ENCODE assay signal across 23 mouse cellular contexts in genomic region chr12:79393636-79394035, GRCm38 (mm10).
A peak's percentile ranks its signal among the peaks of the same experiment; 100 is the strongest.
DNase-seq lines count a peak whose midpoint lies in the region; ATAC-seq and TF ChIP-seq lines count a peak whose summit lies in the region.
"Had no signal": no experiment of that assay in that cellular context is flagged by ENCODE, and none has a peak within 500 bp of the region (broad histone marks: within the 10 kb centered on the region; RNA-seq: fewer than 3 reads in every experiment).

No protein-coding gene starts in this region.

- H3K9me3 ChIP-seq in lung, embryonic 14.5 days (ENCODE audit: low read depth, low read length): peaks cover 4% of the 10 kb centered on the region; the same call in 1 of the 2 replicates
- H3K9me3 ChIP-seq in stomach, embryonic 16.5 days (replicated peaks; ENCODE audit: control insufficient read depth, low read length): no peaks in the 10 kb centered on the region
- H3K9me3 ChIP-seq in hindbrain, embryonic 16.5 days (ENCODE audit: control insufficient read depth, low read length): no peaks in the 10 kb centered on the region
- H3K9me3 ChIP-seq: embryonic facial prominence, embryonic 10.5 days; forebrain, embryonic 10.5 days; G1E; heart, embryonic 13.5 days; hindbrain, embryonic 15.5 days had no signal

- ATAC-seq in lung, embryonic 14.5 days (ENCODE audit: insufficient read depth): no peak
- no peak for ATAC-seq in stomach, embryonic 16.5 days (ENCODE audit: insufficient read depth, low FRiP score)
- ATAC-seq in hindbrain, embryonic 16.5 days: no peak
- ATAC-seq: activated CD4-positive, CD25-positive, alpha-beta regulatory T cell, adult 4 months; forebrain, embryonic 14.5 days; Patski had no signal

- peak; percentile 78 for DNase-seq in lung, embryonic 14.5 days
- DNase-seq in lung, postnatal 4 days: no peak
- DNase-seq in 3T3-L1 (ENCODE audit: low read depth, low spot score) (peak; percentile 37), NIH3T3 (ENCODE audit: low read depth) (peak; percentile 66)
- no peak for DNase-seq in spleen, postnatal 4 days (ENCODE audit: low spot score in 2 of 2)
- DNase-seq: adrenal gland, postnatal 14 days; cerebellum, adult 18-20 months; cerebellum, adult 9-11 months; gastrocnemius, adult 2 months; gastrocnemius, postnatal 25 days; heart, adult 11 months; heart, postnatal 36 days had no signal

- H3K36me3 ChIP-seq in lung, embryonic 14.5 days (ENCODE audit: insufficient read depth): no peaks in the 10 kb centered on the region
- H3K36me3 ChIP-seq in stomach, embryonic 16.5 days (ENCODE audit: control insufficient read depth, insufficient read depth, low read length): no peaks in the 10 kb centered on the region
- H3K36me3 ChIP-seq in hindbrain, embryonic 16.5 days (ENCODE audit: control insufficient read depth, insufficient read depth, low read length): no peaks in the 10 kb centered on the region
- H3K36me3 ChIP-seq: embryonic facial prominence, embryonic 10.5 days; forebrain, embryonic 10.5 days; G1E; heart, embryonic 13.5 days; hindbrain, embryonic 15.5 days had no signal

- H3K4me1 ChIP-seq in lung, embryonic 14.5 days (ENCODE audit: insufficient read depth): peaks cover 5% of the 10 kb centered on the region; the same call in 1 of the 2 replicates
- peaks cover 3% of the 10 kb centered on the region; the same call in 1 of the 2 replicates for H3K4me1 ChIP-seq in stomach, embryonic 16.5 days (ENCODE audit: control insufficient read depth, insufficient read depth, low read length)
- H3K4me1 ChIP-seq in hindbrain, embryonic 16.5 days (ENCODE audit: control insufficient read depth, insufficient read depth, low read depth, low read length): no peaks in the 10 kb centered on the region
- H3K4me1 ChIP-seq: hindbrain, embryonic 15.5 days had no signal

- no peak overlapping the region for H3K4me2 ChIP-seq in lung, embryonic 14.5 days
- H3K4me2 ChIP-seq in stomach, embryonic 16.5 days (ENCODE audit: low read depth, low read length): no peak overlapping the region
- no peak overlapping the region for H3K4me2 ChIP-seq in hindbrain, embryonic 16.5 days (ENCODE audit: low read length)
- H3K4me2 ChIP-seq: heart, embryonic 13.5 days; hindbrain, embryonic 15.5 days had no signal

- no peak for TF ChIP-seq CTCF in lung, embryonic 14.5 days (IDR thresholded peaks at IDR 0.05; ENCODE audit: low read depth)

- 35% methylated on average over 2 of the region's 2 CpGs for WGBS in lung, embryonic 14.5 days
- WGBS in stomach, embryonic 16.5 days: 41% methylated on average over 2 of the region's 2 CpGs
- WGBS in hindbrain, embryonic 16.5 days: 83% methylated on average over 2 of the region's 2 CpGs

- no peaks in the 10 kb centered on the region for H3K27me3 ChIP-seq in lung, embryonic 14.5 days (ENCODE audit: insufficient read depth, low read length)
- no peaks in the 10 kb centered on the region for H3K27me3 ChIP-seq in stomach, embryonic 16.5 days (ENCODE audit: control insufficient read depth, insufficient read depth, low read length)
- H3K27me3 ChIP-seq in hindbrain, embryonic 16.5 days (replicated peaks; ENCODE audit: control insufficient read depth, insufficient read depth, low read length): no peaks in the 10 kb centered on the region
- H3K27me3 ChIP-seq: heart, embryonic 13.5 days; hindbrain, embryonic 15.5 days; Patski had no signal

- no peak overlapping the region for H3K4me3 ChIP-seq in lung, embryonic 14.5 days (ENCODE audit: low read depth, low read length)
- no peak overlapping the region for H3K4me3 ChIP-seq in stomach, embryonic 16.5 days (replicated peaks; ENCODE audit: low read length)
- H3K4me3 ChIP-seq in hindbrain, embryonic 16.5 days (ENCODE audit: low read length): no peak overlapping the region
- H3K4me3 ChIP-seq: embryonic facial prominence, embryonic 10.5 days; erythroblast, embryonic 14.5 days; forebrain, embryonic 10.5 days; gastrocnemius, adult 2 months; heart, embryonic 13.5 days; hindbrain, embryonic 15.5 days had no signal

- no peak overlapping the region for H3K9ac ChIP-seq in lung, embryonic 14.5 days
- H3K9ac ChIP-seq in stomach, embryonic 16.5 days (ENCODE audit: low read length): no peak overlapping the region
- no peak overlapping the region for H3K9ac ChIP-seq in hindbrain, embryonic 16.5 days (ENCODE audit: low read depth, low read length)
- H3K9ac ChIP-seq: heart, embryonic 13.5 days; hindbrain, embryonic 15.5 days had no signal

- peak overlapping the region; percentile 60; the same call in 1 of the 2 replicates for H3K27ac ChIP-seq in lung, embryonic 14.5 days (ENCODE audit: low read depth)
- H3K27ac ChIP-seq in stomach, embryonic 16.5 days (ENCODE audit: low read length): peak overlapping the region; percentile 64
- no peak overlapping the region for H3K27ac ChIP-seq in hindbrain, embryonic 16.5 days (ENCODE audit: low read depth, low read length)
- H3K27ac ChIP-seq: embryonic facial prominence, embryonic 10.5 days; forebrain, embryonic 10.5 days; gastrocnemius, adult 2 months; heart, embryonic 13.5 days; hindbrain, embryonic 15.5 days had no signal

Comparison
In these comparisons a context has a peak if more than half of its experiments do, and no peak if none do; other contexts are left out.
1. DNase-seq: peak in lung, embryonic 14.5 days (single experiment), 3T3-L1 (single experiment) and NIH3T3 (single experiment); none in lung, postnatal 4 days (0 of 2) and spleen, postnatal 4 days (0 of 2).